Mouse (Mus musculus): ENCODE data around the gene Pp2d1. TPM values are rescaled to one million over a fixed set of nuclear protein-coding genes. Genes with fewer than 3 reads are reported as not detected.

The Pp2d1 gene
- total RNA-seq, 2 experiments from 2014 or later = not detected

DNA sequence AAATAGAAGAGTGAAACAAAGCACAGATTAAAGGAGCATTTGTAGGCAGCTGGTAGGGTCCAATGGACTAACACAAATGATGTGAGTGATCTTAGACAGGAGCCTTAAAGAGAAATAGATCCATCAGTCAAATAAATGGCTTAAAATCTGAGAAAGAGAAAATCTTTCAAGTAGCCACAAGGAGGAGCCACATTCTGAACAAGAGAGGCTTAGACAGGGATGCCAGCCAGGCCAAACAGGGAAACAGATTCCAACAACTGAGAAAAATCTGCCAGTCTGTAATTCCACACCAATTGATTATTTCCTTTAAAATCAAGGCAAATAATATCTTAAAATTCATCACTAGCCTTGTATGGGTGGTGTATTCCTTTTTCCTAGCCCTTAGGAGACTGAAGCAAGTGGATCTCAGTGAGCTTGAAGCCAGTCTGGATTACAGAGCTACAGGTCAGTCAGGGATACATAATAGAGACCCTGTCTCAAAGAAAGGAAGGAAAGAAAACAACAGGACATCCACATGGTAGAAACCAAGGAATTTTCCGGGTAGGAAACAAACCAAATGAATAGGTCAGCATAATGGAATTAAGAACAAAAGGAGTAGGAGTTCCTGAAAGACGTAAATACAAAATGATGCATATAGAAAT is 26.8 kb downstream of the Pp2d1 start:
- Histone ChIP-seq H3K4me3 (no peak overlapping the region), H3K27ac (no peak overlapping the region)
- intact Hi-C loops (cut with DNase I) = loop anchor here (5.0 to 10.0 kb wide), 2 partner anchors 180 to 322 kb away; no protein-coding TSS in a partner anchor
- peak; percentile 59 for TF ChIP-seq CTCF (IDR thresholded peaks at IDR 0.05)
- DNase-seq = peak; percentile 28

DNA sequence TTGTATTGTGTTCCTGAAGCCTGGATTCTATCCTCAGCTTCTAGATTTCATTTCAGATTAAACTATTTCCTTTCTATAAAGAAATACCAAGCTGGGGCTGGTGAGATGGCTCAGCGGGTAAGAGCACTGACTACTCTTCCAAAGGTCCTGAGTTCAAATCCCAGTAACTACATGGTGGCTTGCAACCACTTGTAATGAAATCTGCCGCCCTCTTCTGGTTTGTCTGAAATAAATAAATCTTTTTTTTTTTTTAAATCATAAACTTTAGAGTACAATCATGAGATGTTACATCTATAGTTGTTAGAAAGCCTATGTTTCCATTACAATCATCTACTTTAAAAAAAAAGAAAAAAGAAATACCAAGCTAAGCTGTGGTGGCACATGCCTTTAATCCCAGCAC is 36.3 kb downstream of the Pp2d1 start:
- Histone ChIP-seq H3K27ac (no peak overlapping the region), H3K4me3 (no peak overlapping the region)
- DNase-seq = no peak
- TF ChIP-seq CTCF (IDR thresholded peaks at IDR 0.05) = no peak
- intact Hi-C loops (cut with DNase I) = no loop called here

DNA sequence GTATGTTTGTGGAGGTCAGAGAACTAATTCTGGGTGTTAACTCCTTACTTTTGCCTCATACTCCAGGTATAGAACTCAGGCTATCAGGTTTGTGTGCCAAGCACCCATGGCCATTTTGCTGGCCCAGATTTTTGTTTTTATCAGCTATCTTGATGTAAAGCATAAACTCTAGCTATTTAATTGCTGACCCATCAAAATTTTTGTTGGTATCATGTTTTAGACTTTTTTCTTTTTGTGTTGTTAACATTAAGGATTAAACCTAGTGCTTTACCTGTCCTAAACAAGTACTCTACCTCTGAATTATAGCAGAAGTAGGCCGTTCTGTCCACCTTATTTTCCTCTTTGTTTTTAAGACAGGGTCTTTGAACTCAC is 50.3 kb downstream of the Pp2d1 start:
- no peak for DNase-seq
- no peak overlapping the region for H3K4me3 ChIP-seq
- intact Hi-C loops (cut with DNase I) = no loop called here
- H3K27ac ChIP-seq = peak overlapping the region; percentile 6; the same call in 1 of the 2 replicates
- TF ChIP-seq CTCF (IDR thresholded peaks at IDR 0.05) = no peak

DNA sequence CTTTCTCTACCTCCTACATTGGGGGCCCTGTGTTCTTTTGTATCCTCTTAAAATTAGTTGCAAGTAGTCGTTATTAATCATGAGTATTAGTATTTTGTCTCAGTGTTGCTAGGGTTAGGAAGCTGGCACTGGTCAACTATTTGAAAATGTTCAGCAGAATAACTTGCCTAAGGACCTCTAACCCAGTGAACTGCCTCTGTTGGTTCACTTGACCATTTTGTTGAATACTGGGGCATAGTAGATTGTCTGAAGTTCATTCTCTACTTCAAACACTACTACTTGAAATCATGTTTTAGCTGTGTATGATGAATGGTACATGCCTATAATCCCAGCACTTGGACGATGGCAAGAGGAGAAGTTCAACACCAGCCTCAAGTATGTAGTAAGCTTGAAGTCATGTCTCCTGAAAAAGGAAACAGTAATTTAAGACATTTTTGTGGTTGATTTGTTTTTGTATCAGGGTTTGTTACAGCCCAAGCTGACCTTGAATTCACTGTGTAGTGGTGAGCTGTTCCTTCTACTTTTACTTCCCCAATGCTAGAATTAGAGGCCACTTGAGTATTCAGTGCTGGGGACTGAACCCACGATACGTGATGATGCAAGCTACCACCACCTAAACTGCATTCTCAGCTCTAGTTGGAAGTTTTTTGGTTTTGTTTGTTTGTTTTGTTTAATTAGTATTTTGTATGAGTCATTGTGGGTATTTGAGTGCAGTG is 50.8 kb downstream of the Pp2d1 start:
- Histone ChIP-seq H3K4me3 (no peak overlapping the region), H3K27ac (peak overlapping the region; percentile 6; the same call in 1 of the 2 replicates)
- intact Hi-C loops (cut with DNase I) = no loop called here
- TF ChIP-seq CTCF (IDR thresholded peaks at IDR 0.05) = no peak
- no peak for DNase-seq

DNA sequence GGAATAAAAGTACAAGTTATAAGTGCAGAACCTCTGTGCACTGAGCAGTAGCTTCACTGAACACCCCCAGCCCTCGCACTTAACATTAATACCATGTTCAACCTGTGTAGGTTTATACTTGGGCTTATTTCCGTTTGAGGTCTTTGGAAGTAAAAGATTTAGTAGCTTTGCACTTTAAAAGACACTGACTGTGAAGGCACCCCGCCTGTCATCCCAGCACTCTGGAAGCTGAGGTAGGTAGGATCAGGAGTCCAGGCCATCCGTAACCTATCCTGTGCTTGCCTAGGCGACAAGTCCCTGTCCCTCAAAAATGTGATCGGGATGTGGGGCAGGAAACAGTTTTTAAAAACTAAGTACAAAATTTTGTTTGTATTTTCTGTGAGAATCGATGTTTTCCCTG is 58.8 kb downstream of the Pp2d1 start:
- TF ChIP-seq CTCF (IDR thresholded peaks at IDR 0.05) = no peak
- intact Hi-C loops (cut with DNase I) = no loop called here
- no peak for DNase-seq
- Histone ChIP-seq H3K27ac (peak overlapping the region; percentile 97; the same call in 1 of the 2 replicates), H3K4me3 (peak overlapping the region; percentile 83)

DNA sequence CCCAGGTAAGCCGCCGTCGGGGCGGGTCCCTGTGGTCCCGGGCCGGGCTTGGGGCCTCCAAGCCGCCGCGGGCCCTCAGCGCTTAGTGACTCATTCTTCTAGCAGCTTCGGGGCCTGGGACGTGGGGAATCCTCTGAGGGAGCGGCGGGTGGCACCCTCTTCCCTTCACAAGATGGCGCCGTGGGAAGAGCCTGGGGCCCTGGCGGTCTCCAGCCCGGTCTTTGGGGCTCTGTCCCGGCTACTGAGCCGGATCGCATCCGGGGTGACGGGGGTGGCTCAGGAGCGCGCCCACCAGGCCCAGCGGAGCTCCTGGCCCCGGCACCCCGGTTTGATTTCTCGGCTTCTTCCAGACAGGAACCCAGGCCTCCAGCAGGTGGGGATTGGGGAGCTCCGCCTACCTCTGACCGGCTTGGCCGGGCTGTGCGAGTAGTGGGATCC is 59.6 kb downstream of the Pp2d1 start:
- peak; percentile 60 for DNase-seq
- TF ChIP-seq CTCF (IDR thresholded peaks at IDR 0.05) = peak; percentile 18; the same call in 1 of the 2 replicates
- H3K4me3 ChIP-seq = peak overlapping the region; percentile 83
- peak overlapping the region; percentile 97 for H3K27ac ChIP-seq
- intact Hi-C loops (cut with DNase I) = loop anchor here (2.0 kb wide), 1 partner anchor 87 kb away; the partner anchor contains the start of gene Kat2b

DNA sequence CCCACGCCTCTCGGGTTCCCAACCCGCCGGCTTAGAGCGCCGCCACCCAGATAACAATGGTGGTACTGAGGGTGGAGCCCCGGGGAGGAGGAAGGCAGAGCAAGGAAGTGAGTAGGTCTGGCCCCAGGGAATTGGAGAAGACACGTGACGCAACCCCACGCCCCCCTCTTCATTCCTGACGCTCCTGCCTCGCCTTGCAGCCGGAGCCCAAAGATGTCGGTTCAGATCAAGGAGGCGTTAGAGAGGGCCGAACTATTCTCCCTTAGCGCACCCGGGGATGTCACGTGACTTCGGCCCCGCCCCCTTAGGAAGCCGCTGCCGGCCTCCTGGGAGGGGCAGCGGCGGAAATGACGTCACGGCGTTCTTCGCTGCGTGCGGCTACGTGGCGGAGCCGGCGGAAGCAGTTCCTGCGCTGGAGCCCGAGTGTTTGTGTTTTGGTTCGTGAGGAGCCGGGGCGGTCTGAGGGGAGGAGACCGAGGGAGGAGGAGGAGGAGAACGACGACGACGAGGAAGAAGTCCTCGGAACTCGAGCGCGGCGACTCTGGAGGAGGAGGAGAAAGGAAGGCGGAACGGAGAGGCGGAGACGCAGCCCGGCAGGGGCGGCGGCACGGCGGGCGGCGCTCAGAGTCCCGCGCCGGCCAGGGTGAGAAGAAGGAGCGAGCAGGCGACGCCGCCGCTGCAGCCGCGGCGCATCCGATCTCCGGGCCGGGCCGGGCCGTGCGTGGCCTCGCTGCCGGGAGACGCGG is 60.2 kb downstream of the Pp2d1 start, which contains the start of gene Rab5a:
Gene Rab5a (plus strand): TSS at position 377 of the 746 bp plus-strand sequence.
- Histone ChIP-seq H3K4me3 (peak within 1 kb of the TSS; percentile 83), H3K27ac (peak within 1 kb of the TSS; percentile 97)
- DNase-seq = peak; percentile 100
- intact Hi-C loops (cut with DNase I) = loop anchor here (2.0 kb wide), 1 partner anchor 88 kb away; the partner anchor contains the start of gene Kat2b
- peak; percentile 16; the same call in 1 of the 2 replicates for TF ChIP-seq CTCF (IDR thresholded peaks at IDR 0.05)

DNA sequence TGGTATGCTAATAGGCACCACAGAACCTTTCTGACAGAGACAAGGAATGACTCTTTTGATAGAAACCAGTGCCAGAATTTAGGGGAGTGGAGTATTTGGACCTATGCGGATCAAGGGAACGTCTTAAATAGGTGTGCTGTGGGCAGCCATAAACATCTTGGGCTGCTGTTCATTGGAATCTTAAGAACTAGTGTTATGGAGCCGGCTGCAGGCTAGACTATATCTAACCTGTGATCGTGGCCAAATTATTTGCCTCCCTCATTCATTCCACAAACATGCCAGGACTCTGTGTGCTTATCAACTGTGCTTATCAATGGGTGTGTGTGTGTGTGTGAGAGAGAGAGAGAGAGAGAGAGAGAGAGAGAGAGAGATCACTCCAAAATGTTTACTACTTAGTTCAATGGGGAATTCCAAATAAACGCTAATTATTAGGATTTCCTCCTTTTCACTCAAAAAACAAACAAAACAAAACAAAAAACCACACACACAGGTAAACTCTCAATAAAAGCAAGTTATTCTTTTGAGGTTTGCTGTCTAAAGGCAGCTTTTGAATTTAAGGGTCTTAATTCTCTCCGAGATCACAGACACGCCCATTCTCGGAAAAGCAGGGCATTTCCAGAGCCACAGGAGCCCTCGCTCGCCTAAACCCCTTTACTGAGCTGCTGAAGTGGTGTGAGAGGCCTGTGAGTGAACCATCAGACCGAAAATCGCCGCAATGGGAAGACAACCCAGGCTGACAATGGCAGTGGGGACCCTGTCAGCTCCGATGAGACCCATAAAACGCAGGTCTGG is 61.0 kb downstream of the Pp2d1 start:
- no peak for DNase-seq
- intact Hi-C loops (cut with DNase I) = loop anchor here (2.0 kb wide), 1 partner anchor 89 kb away; the partner anchor contains the start of gene Kat2b
- TF ChIP-seq CTCF (IDR thresholded peaks at IDR 0.05) = no peak
- H3K27ac ChIP-seq = peak overlapping the region; percentile 97
- H3K4me3 ChIP-seq = peak overlapping the region; percentile 83

DNA sequence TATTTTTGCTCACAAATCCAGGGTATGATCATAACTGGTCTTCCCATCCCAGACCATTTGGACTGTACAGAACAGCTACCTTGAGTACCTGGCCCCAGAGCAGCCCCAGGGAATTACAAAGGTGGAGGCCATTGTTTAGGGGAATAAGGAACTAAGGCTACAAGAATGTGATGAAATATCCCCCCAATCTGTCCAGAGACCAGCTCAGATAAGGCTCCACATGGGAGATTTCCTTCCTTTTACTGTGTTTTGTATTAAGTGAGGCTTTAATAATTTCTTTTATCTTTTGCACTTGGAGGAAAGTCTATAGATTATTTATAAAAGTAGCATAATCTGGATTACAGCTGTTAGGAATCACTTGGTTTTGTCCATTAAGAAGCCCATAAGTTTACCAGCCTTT is 70.6 kb downstream of the Pp2d1 start:
- no peak overlapping the region for H3K27ac ChIP-seq
- intact Hi-C loops (cut with DNase I) = no loop called here
- no peak for DNase-seq
- H3K4me3 ChIP-seq = no peak overlapping the region
- TF ChIP-seq CTCF (IDR thresholded peaks at IDR 0.05) = no peak

DNA sequence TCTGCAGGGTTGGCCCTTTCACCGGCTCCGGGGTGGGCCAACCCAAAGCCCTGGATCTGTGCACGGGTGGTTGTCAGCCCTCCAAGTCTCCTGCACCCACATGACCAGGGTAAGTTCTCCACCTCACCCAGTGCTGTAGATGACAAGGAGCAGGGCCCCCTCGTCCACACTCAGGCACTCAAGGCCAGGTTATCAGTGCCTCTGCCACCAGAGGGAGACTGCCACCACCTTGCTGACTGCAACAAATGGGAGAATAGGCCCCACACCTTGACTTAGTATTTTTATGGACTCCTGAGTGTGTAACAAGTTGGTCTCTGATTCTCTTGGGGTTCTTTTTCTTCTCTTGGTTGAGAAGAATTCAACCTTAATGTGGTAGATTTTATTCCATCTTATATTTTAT is 73.7 kb downstream of the Pp2d1 start:
- Histone ChIP-seq H3K4me3 (no peak overlapping the region), H3K27ac (no peak overlapping the region)
- TF ChIP-seq CTCF (IDR thresholded peaks at IDR 0.05) = peak; percentile 32
- intact Hi-C loops (cut with DNase I) = no loop called here
- peak; percentile 26 for DNase-seq

DNA sequence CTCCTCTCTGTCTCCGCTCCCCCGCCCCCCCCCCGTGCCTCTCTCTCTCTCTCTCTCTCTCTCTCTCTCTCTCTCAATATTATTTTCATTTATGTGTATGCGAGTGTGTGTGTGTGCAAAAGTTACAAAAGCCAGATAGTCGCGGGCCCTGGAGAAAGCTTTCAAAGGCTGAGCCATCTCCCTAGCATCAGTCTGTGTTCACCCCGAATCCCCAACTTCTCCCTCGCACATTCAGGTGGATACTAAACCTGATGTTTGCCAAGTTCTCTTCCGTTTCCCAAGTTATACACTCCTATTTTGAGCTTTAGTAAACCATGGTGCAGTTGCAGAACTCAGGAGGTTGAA is 75.8 kb downstream of the Pp2d1 start:
- DNase-seq = no peak
- H3K4me3 ChIP-seq = peak overlapping the region; percentile 64
- no peak for TF ChIP-seq CTCF (IDR thresholded peaks at IDR 0.05)
- intact Hi-C loops (cut with DNase I) = no loop called here
- peak overlapping the region; percentile 64 for H3K27ac ChIP-seq

Data from gastrocnemius, adult 2 months (tissue).